Mouse (Mus musculus) liver, adult 2 months (tissue): ENCODE measurements at regions not wholly inside any gene's neighbourhood (a gene's known extent, or its start where the extent isn't known, plus 50 kb on each side); places are given as distances from the start of the nearest gene placed in this dataset.

Experiments
- CTCF ChIP-seq: fragments of 200-500 bp; IDR thresholded peaks from 2 replicates; pipeline ENCODE4 v1.5.1; 2011; ENCODE audit warnings: low read depth, low read length, control low read depth
- POLR2A ChIP-seq: fragments of 200-500 bp; IDR thresholded peaks from 2 replicates; pipeline ENCODE4 v1.6.1; 2011; ENCODE audit warnings: low read length, control low read depth; ENCODE audit not compliant: insufficient read depth; ENCODE audit errors: extremely low read depth

DNA sequence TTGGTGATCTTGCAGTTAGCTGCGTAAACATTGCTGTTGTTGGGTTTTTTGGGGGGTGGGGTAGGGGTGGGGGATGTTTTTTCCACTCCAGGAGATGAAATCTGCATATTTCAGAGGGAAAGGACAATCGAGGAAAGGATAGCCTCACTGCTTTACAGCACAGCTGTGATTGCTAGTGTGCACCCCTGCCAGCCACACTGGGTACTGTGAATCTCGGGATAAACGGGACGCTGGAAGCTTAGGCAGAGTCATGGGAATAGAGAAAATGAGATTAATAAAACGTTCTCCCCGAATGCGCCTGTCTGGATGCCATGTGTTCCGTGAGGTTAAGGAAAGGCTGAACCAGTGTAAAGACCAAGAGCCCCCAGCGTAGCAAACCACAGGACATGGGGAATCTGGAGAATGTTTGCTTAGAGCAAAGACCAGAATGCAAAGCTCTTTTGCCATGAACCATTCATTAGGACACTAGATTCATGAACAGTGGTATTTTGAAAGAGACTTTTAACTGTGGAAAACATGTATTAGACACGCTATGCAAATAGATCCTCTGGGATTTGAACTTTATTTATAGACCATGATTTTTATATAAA, 133.5 kb downstream of the Lca5 start:
- TF ChIP-seq CTCF (no peak), POLR2A (no peak)
